Mouse (Mus musculus) heart, adult 2 months (tissue): ENCODE measurements around the gene Apba1. TPM values are rescaled to one million over a fixed set of nuclear protein-coding genes. Genes with fewer than 3 reads are reported as not detected.

Experiments
- DNase-seq, 2 experiments: peaks; one replicate each; pipeline ENCODE4 v3.0.0; 2021
- H3K27ac ChIP-seq: fragments of 200-600 bp; 2 replicates; pipeline ENCODE4 v1.8.1; 2022
- H3K27me3 ChIP-seq: fragments of 200-500 bp; 2 replicates; pipeline ENCODE4 v1.6.1; 2012; ENCODE audit warnings: mild to moderate bottlenecking, low read length, inconsistent platforms, mixed read lengths; ENCODE audit not compliant: control insufficient read depth, insufficient read depth
- H3K36me3 ChIP-seq: fragments of 200-500 bp; 2 replicates; pipeline ENCODE4 v1.6.1; 2012; ENCODE audit warnings: low read length, inconsistent platforms; ENCODE audit not compliant: control insufficient read depth, insufficient read depth
- H3K4me1 ChIP-seq: fragments of 200-500 bp; 2 replicates; pipeline ENCODE4 v1.6.1; 2011; ENCODE audit warnings: low read length; ENCODE audit not compliant: control insufficient read depth, insufficient read depth
- H3K4me3 ChIP-seq: fragments of 200-600 bp; 2 replicates; pipeline ENCODE4 v1.8.1; 2022
- H3K79me2 ChIP-seq: fragments of 200-500 bp; replicated peaks from 2 replicates; pipeline ENCODE4 v1.6.1; 2012; ENCODE audit warnings: mild to moderate bottlenecking, inconsistent platforms, low read length, moderate library complexity, mixed read lengths; ENCODE audit not compliant: control insufficient read depth, insufficient read depth
- H3K9ac ChIP-seq: fragments of 200-500 bp; 2 replicates; pipeline ENCODE4 v1.6.1; 2012; ENCODE audit warnings: low read depth, mild to moderate bottlenecking, control low read depth, inconsistent platforms, low read length, mixed read lengths
- CTCF ChIP-seq: fragments of 200-600 bp; IDR thresholded peaks from 2 replicates; pipeline ENCODE4 v1.8.1; 2022; ENCODE audit warnings: antibody characterized with exemption, mild to moderate bottlenecking, moderate library complexity
- EP300 ChIP-seq: fragments of 200-500 bp; IDR thresholded peaks from 2 replicates; pipeline ENCODE4 v1.6.1; 2011; ENCODE audit warnings: low read depth, low read length, control low read depth; ENCODE audit not compliant: insufficient read depth
- POLR2A ChIP-seq: fragments of 200-500 bp; IDR thresholded peaks from 2 replicates; pipeline ENCODE4 v1.6.1; 2011; ENCODE audit warnings: mild to moderate bottlenecking, low read depth, low read length, control low read depth; ENCODE audit not compliant: insufficient read depth
- WGBS: fragments of 180-500 bp; shearing (Covaris S2); methylation state at CpG from one replicate; pipeline ENCODE4 v1.1.7; 2018; 5-methylcytosine and 5-hydroxymethylcytosine counted together
- intact Hi-C: fragments of 180-260 bp; cut with DNase I; formaldehyde crosslinking; loops from one replicate; pipeline ENCODE4 v1.15.1; 2025
- polyA plus RNA-seq: library from polyadenylated mRNA; depleted of rRNA; stranded (reverse); fragments of >200 nt; gene quantifications from 2 replicates; pipeline ENCODE4 v1.2.3, GENCODE M21; 2012; rRNA removed
- total RNA-seq, 2 experiments: library from RNA; stranded (reverse); gene quantifications; 2 replicates each; pipeline ENCODE4 v1.2.3; 2021

Apba1 gene
- total and polyA plus RNA-seq, 3 experiments, result 2.7 to 3.9 (median 3.0) TPM

- 59% methylated on average over 6 of the region's 6 CpGs for WGBS
- peaks cover 7% of the 10 kb centered on the region for H3K36me3 ChIP-seq
Observed at GRCm38 (mm10) chr19:23977901-23978443, 219.3 kb downstream of the Apba1 start.

GRCm38 (mm10) chr19:23980598-23980997 is 221.9 kb downstream of the Apba1 start:
- H3K4me1 ChIP-seq, result no peaks in the 10 kb centered on the region
- no peak overlapping the region for H3K27ac ChIP-seq
- H3K36me3 ChIP-seq, result peaks cover 3% of the 10 kb centered on the region; the same call in 1 of the 2 replicates
- no peaks in the 10 kb centered on the region for H3K27me3 ChIP-seq
- intact Hi-C loops, result no loop called here
- H3K9ac ChIP-seq, result no peak overlapping the region
- WGBS, result 66% methylated on average over 3 of the region's 3 CpGs
- H3K79me2 ChIP-seq, result no peaks in the 10 kb centered on the region
- DNase-seq, result no peak
- H3K4me3 ChIP-seq, result no peak overlapping the region
- TF ChIP-seq CTCF (no peak), EP300 (no peak), POLR2A (no peak)

More at GRCm38 (mm10) chr19:23977901-23978443, 219.3 kb downstream of the Apba1 start:
- TF ChIP-seq POLR2A, result no peak
- TF ChIP-seq EP300, result no peak
- no peak for TF ChIP-seq CTCF
- Histone ChIP-seq H3K4me1 (peaks cover 1% of the 10 kb centered on the region), H3K27ac (no peak overlapping the region), H3K9ac (no peak overlapping the region), H3K4me3 (no peak overlapping the region), H3K79me2 (no peaks in the 10 kb centered on the region), H3K27me3 (no peaks in the 10 kb centered on the region)
- intact Hi-C loops, result no loop called here
- DNase-seq, result no peak

- no peak for DNase-seq
- H3K27me3 ChIP-seq, result no peaks in the 10 kb centered on the region
- peaks cover 4% of the 10 kb centered on the region for H3K4me1 ChIP-seq
- peaks cover 17% of the 10 kb centered on the region for H3K36me3 ChIP-seq
- H3K4me3 ChIP-seq, result no peak overlapping the region
- TF ChIP-seq EP300, result no peak
- intact Hi-C loops, result no loop called here
- H3K79me2 ChIP-seq, result peaks cover 2% of the 10 kb centered on the region; the same call in 1 of the 2 replicates
- no peak overlapping the region for H3K9ac ChIP-seq
- no peak overlapping the region for H3K27ac ChIP-seq
- WGBS, result 62% methylated on average over 6 of the region's 6 CpGs
Observed at GRCm38 (mm10) chr19:23984186-23984585, 225.5 kb downstream of the Apba1 start.

GRCm38 (mm10) chr19:23987291-23987690 is 228.6 kb downstream of the Apba1 start:
- Histone ChIP-seq H3K9ac (no peak overlapping the region), H3K36me3 (peaks cover 25% of the 10 kb centered on the region), H3K27me3 (no peaks in the 10 kb centered on the region), H3K27ac (peak overlapping the region; percentile 43), H3K4me1 (peaks cover 12% of the 10 kb centered on the region), H3K4me3 (no peak overlapping the region), H3K79me2 (peaks cover 2% of the 10 kb centered on the region; the same call in 1 of the 2 replicates)
- intact Hi-C loops, result no loop called here
- DNase-seq, result peak in 1 of 2 experiments; percentile 46
- 0 out of 2 replicates have a peak, but pooled peaks have one; percentile 17 for TF ChIP-seq EP300
- no peak for TF ChIP-seq POLR2A
- TF ChIP-seq CTCF, result peak; percentile 39; the same call in 1 of the 2 replicates
- WGBS, result 20% methylated on average over 2 of the region's 2 CpGs

- H3K9ac ChIP-seq, result no peak overlapping the region
- WGBS, result 85% methylated on average over 4 of the region's 4 CpGs
- DNase-seq, result no peak
- intact Hi-C loops, result no loop called here
- H3K79me2 ChIP-seq, result peaks cover 2% of the 10 kb centered on the region; the same call in 1 of the 2 replicates
- H3K27me3 ChIP-seq, result no peaks in the 10 kb centered on the region
- H3K4me3 ChIP-seq, result no peak overlapping the region
- no peak overlapping the region for H3K27ac ChIP-seq
- TF ChIP-seq POLR2A (no peak), EP300 (no peak), CTCF (no peak)
- H3K4me1 ChIP-seq, result peaks cover 12% of the 10 kb centered on the region
- H3K36me3 ChIP-seq, result peaks cover 25% of the 10 kb centered on the region
Observed at GRCm38 (mm10) chr19:23988166-23988565, 229.5 kb downstream of the Apba1 start.

- intact Hi-C loops, result no loop called here
- Histone ChIP-seq H3K27me3 (no peaks in the 10 kb centered on the region), H3K79me2 (peaks cover 2% of the 10 kb centered on the region; the same call in 1 of the 2 replicates), H3K4me3 (no peak overlapping the region), H3K4me1 (peaks cover 12% of the 10 kb centered on the region), H3K9ac (no peak overlapping the region), H3K36me3 (peaks cover 7% of the 10 kb centered on the region), H3K27ac (no peak overlapping the region)
- no peak for TF ChIP-seq POLR2A
- no peak for TF ChIP-seq CTCF
- no peak for TF ChIP-seq EP300
- no peak for DNase-seq
- WGBS, result 64% methylated on average over 10 of the region's 10 CpGs
Observed at GRCm38 (mm10) chr19:23995766-23996399, 237.2 kb downstream of the Apba1 start.

Other genes with a start within 250 kb of the Apba1 start
- gene 1700028P14Rik, start 106.1 kb upstream of the Apba1 start, total RNA-seq, result not detected
- gene 1700028P14Rik, start 106.1 kb upstream of the Apba1 start, polyA plus RNA-seq, result 0.18 TPM in 1 of 2 replicates, not detected in the other
- 10 to 100 TPM; 22.0 to 23.4 TPM for gene Ptar1, start 71.5 kb upstream of the Apba1 start, total RNA-seq
- 3.5 and 7.4 TPM in 2 replicates for gene Ptar1, start 71.5 kb upstream of the Apba1 start, polyA plus RNA-seq